Mouse (Mus musculus) intestine, embryonic 16.5 days (tissue): ENCODE measurements around the gene Gm20388. TPM values are rescaled to one million over a fixed set of nuclear protein-coding genes. Genes with fewer than 3 reads are reported as not detected.

Source experiments
- ATAC-seq: fragments of 200-750 bp; cut with Nextera tagmentation; 2 replicates; pipeline ENCODE4 v1.8.0; 2017; ENCODE audit warnings: moderate TSS enrichment, moderate library complexity
- H3K27ac ChIP-seq: fragments of 300-500 bp; sonication (generic); 2 replicates; pipeline ENCODE4 v1.5.1; 2014; ENCODE audit warnings: mild to moderate bottlenecking, low read length
- H3K27me3 ChIP-seq: fragments of 300-500 bp; sonication (generic); replicated peaks from 2 replicates; pipeline ENCODE4 v1.6.1; 2014; ENCODE audit warnings: low read length, control low read depth, mixed read lengths; ENCODE audit not compliant: control insufficient read depth, insufficient read depth
- H3K36me3 ChIP-seq: fragments of 300-500 bp; sonication (generic); 2 replicates; pipeline ENCODE4 v1.6.1; 2014; ENCODE audit warnings: low read length, control low read depth; ENCODE audit not compliant: control insufficient read depth, insufficient read depth
- H3K4me1 ChIP-seq: fragments of 300-500 bp; sonication (generic); 2 replicates; pipeline ENCODE4 v1.6.1; 2014; ENCODE audit warnings: low read length, control low read depth, mixed read lengths; ENCODE audit not compliant: control insufficient read depth, insufficient read depth
- H3K4me2 ChIP-seq: fragments of 300-500 bp; sonication (generic); 2 replicates; pipeline ENCODE4 v1.6.1; 2014; ENCODE audit warnings: low read depth, low read length, control low read depth
- H3K4me3 ChIP-seq: fragments of 300-500 bp; sonication (generic); 2 replicates; pipeline ENCODE4 v1.5.1; 2014; ENCODE audit warnings: mild to moderate bottlenecking, low read length
- H3K9ac ChIP-seq: fragments of 300-500 bp; sonication (generic); 2 replicates; pipeline ENCODE4 v1.6.1; 2014; ENCODE audit warnings: low read depth, low read length
- H3K9me3 ChIP-seq: fragments of 300-500 bp; sonication (generic); 2 replicates; pipeline ENCODE4 v1.6.1; 2016; ENCODE audit warnings: low read length, control low read depth; ENCODE audit not compliant: control insufficient read depth
- WGBS: fragments of 180-500 bp; shearing (Covaris S2); extraction: QIAGEN DNeasy Blood & Tissue Kit; methylation state at CpG from one replicate; pipeline ENCODE4 v1.1.7; 2014; 5-methylcytosine and 5-hydroxymethylcytosine counted together
- polyA plus RNA-seq: library from polyadenylated mRNA; unstranded; fragments of >200 nt; fragmentation: Nextera tagmentation; extraction: Ambion mirVana; gene quantifications from 2 replicates; pipeline ENCODE4 v1.2.1, GENCODE M21; 2015

The Gm20388 gene
- polyA plus RNA-seq, 1 experiment from 2014 or later, result 5.8 TPM

DNA sequence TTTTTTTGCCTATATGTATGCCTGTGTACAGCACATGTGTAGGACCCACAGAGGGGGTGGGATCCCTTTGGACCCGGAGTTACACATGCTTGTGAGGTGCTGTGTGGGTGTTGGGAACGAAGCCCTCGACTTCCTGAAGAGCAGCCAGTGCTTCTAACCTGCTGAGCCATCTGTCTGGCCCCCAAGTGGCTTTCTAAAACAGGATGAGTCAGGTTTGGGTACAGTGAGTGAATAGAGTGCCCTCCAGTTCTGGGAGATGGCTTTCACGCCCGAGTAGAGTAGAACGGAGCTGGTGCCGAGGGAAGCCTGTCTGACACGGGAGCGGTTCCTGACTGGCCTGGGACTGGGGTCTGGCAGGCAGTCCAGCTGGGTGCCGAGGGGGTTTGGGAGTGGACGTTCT is 3588.9 kb downstream of the Gm20388 start:
- Histone ChIP-seq H3K9ac (no peak overlapping the region), H3K9me3 (0 out of 2 replicates have a peak, but pooled peaks cover 3% of the 10 kb centered on the region), H3K36me3 (peaks cover 49% of the 10 kb centered on the region), H3K4me2 (no peak overlapping the region), H3K27me3 (no peaks in the 10 kb centered on the region), H3K27ac (no peak overlapping the region), H3K4me1 (no peaks in the 10 kb centered on the region), H3K4me3 (no peak overlapping the region)
- ATAC-seq, result no peak
- WGBS, result 95% methylated on average over 11 of the region's 11 CpGs

DNA sequence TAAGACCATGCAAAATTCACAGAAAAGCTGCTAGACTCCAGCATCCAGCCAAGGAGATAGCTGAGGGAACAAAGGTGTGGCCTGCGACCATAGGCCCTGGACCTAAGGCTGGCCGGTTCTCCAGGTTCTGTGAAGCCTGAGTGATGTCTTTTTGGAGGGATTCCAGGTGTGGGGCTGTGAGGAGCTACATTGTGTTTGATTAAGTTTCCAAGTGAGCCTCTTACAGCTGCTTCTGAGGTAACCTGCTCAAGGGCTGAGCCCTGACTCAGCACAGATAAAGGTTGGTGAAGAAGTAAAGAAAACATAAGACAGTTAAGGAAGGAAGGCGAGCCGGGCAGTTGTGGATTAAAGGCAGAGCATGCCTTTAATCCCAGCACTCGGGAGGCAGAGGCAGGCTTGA is 3591.6 kb downstream of the Gm20388 start:
- H3K4me1 ChIP-seq, result no peaks in the 10 kb centered on the region
- H3K9me3 ChIP-seq, result 0 out of 2 replicates have a peak, but pooled peaks cover 3% of the 10 kb centered on the region
- H3K36me3 ChIP-seq, result peaks cover 33% of the 10 kb centered on the region
- no peak overlapping the region for H3K27ac ChIP-seq
- 92% methylated on average over 5 of the region's 5 CpGs for WGBS
- no peaks in the 10 kb centered on the region for H3K27me3 ChIP-seq
- no peak overlapping the region for H3K4me2 ChIP-seq
- no peak for ATAC-seq
- no peak overlapping the region for H3K9ac ChIP-seq
- H3K4me3 ChIP-seq, result no peak overlapping the region

DNA sequence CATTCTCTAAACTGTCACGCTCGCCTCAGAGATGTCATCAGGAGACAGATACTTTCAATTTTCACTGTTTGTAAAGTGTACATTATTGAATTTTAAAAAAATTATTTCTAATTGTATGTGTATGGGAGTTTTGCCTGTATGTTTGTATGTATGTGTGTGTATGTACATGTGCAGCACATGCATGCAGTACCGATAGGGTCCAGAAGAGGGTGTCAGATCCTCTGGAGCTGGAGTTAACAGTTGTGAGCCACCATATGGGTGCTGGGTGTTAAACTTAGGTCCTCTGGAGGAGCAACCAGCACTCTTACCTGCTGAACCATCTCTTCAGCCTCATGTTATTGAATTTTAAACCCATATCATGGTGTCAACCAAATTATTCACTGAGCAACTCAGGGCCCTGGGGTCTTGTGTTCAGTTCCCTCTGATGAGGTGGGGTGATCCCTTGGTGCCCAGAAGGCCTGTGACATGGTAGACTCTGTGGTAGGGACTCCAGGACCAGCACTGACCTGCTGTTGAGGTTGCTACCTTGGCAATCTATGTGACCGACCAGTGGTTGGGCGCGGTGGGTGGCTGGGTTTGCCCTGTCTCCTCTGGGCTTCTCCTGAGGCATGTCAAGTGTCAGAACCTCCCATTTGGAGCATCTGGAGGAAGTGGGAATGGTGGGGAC is 3593.3 kb downstream of the Gm20388 start:
- H3K27ac ChIP-seq, result no peak overlapping the region
- H3K4me1 ChIP-seq, result no peaks in the 10 kb centered on the region
- H3K27me3 ChIP-seq, result no peaks in the 10 kb centered on the region
- ATAC-seq, result no peak
- H3K36me3 ChIP-seq, result peaks cover 33% of the 10 kb centered on the region
- WGBS, result 96% methylated on average over 6 of the region's 6 CpGs
- no peak overlapping the region for H3K9ac ChIP-seq
- H3K4me3 ChIP-seq, result no peak overlapping the region
- H3K9me3 ChIP-seq, result 0 out of 2 replicates have a peak, but pooled peaks cover 3% of the 10 kb centered on the region
- H3K4me2 ChIP-seq, result no peak overlapping the region

DNA sequence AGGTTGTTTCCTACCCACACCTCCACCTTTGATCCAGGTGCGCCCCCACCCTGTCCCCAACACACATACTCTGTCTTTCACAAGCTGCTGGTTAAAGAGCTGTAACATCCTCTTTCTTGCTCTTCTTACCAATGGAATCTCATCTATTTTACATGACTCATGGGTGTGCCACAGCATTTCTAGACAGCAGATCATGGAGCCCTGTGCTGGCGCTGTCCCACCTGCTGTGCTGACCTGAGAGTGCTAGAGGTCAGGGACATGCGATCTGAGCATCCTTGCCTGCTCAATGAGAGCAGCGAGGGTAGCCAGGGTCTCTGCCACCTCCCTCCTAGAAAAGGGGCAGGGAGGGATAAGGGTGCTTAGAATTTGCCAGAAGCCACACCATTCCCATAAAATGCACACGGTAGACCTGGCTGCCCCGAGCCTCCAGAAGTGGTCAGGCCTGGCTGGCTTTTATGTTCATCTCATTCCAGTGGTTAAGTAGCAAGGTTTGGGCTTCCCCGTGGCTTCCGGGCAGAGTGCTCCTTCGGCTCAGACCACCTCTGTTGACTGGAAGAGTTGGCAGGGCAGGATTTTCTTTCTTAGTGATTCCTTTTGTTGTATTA is 3594.1 kb downstream of the Gm20388 start:
- Histone ChIP-seq H3K4me1 (no peaks in the 10 kb centered on the region), H3K27ac (no peak overlapping the region), H3K27me3 (no peaks in the 10 kb centered on the region), H3K9ac (no peak overlapping the region), H3K9me3 (0 out of 2 replicates have a peak, but pooled peaks cover 3% of the 10 kb centered on the region), H3K36me3 (peaks cover 30% of the 10 kb centered on the region), H3K4me2 (no peak overlapping the region), H3K4me3 (no peak overlapping the region)
- ATAC-seq, result no peak
- 91% methylated on average over 9 of the region's 9 CpGs for WGBS

GRCm38 (mm10) chr8:123505267-123505666 is 3594.6 kb downstream of the Gm20388 start:
- H3K36me3 ChIP-seq, result peaks cover 27% of the 10 kb centered on the region
- no peak overlapping the region for H3K4me2 ChIP-seq
- ATAC-seq, result no peak

DNA sequence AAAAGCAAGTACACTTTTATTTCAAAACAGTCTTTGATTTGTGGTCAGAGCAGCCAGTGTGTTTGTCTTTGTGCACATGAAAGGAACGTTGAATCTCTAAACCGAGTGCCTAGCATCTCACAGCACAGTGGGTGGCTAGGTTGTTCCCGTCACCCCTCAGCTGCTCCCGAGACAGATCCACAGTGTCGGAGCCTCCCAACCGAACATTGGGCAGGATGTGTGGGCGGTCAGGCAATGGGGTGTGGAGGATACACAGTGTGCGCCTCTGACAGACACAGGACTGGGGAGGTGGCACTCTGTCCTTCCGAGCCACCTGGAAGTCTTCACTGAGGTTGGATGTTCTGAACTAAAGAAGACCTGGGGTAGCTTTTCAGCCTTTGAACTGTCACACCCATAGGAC is 3595.1 kb downstream of the Gm20388 start:
- H3K27ac ChIP-seq, result no peak overlapping the region
- no peak overlapping the region for H3K9ac ChIP-seq
- no peaks in the 10 kb centered on the region for H3K27me3 ChIP-seq
- peaks cover 27% of the 10 kb centered on the region for H3K36me3 ChIP-seq
- WGBS, result 79% methylated on average over 9 of the region's 9 CpGs
- H3K4me2 ChIP-seq, result no peak overlapping the region
- ATAC-seq, result no peak
- no peaks in the 10 kb centered on the region for H3K4me1 ChIP-seq
- 0 out of 2 replicates have a peak, but pooled peaks cover 3% of the 10 kb centered on the region for H3K9me3 ChIP-seq
- no peak overlapping the region for H3K4me3 ChIP-seq

More at GRCm38 (mm10) chr8:123505267-123505666, 3594.6 kb downstream of the Gm20388 start:
- Histone ChIP-seq H3K9ac (no peak overlapping the region), H3K4me3 (no peak overlapping the region), H3K27ac (no peak overlapping the region), H3K4me1 (no peaks in the 10 kb centered on the region), H3K9me3 (0 out of 2 replicates have a peak, but pooled peaks cover 3% of the 10 kb centered on the region), H3K27me3 (no peaks in the 10 kb centered on the region)
- WGBS, result 79% methylated on average over 4 of the region's 4 CpGs

DNA sequence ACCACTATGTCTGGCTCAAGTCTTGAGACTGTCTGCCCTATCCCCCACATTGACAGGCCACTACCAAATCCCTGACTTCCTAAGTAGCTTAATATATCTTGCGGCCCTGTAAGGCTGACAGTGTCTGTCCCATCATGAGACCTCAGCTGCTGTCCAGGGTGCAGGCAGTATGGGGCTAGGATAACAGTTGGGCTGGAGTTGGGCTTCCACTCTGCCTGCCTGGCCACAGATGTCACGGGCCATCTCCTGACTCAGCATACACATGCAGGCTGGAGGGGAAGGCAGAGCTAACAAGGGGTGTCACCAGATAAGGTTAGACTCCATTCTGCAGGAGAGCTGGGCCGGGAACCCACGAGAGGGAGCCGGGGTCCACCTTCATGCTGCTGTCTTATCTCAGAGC is 3596.5 kb downstream of the Gm20388 start:
- Histone ChIP-seq H3K4me3 (no peak overlapping the region), H3K27ac (no peak overlapping the region), H3K4me1 (no peaks in the 10 kb centered on the region), H3K9me3 (0 out of 2 replicates have a peak, but pooled peaks cover 3% of the 10 kb centered on the region), H3K4me2 (no peak overlapping the region), H3K9ac (no peak overlapping the region), H3K27me3 (no peaks in the 10 kb centered on the region), H3K36me3 (peaks cover 22% of the 10 kb centered on the region)
- no peak for ATAC-seq
- WGBS, result 98% methylated on average over 5 of the region's 5 CpGs

- 77% methylated on average over 5 of the region's 5 CpGs for WGBS
- H3K4me1 ChIP-seq, result peaks cover 9% of the 10 kb centered on the region; the same call in 1 of the 2 replicates
- H3K9ac ChIP-seq, result no peak overlapping the region
- H3K27me3 ChIP-seq, result peaks cover 27% of the 10 kb centered on the region
- H3K36me3 ChIP-seq, result 0 out of 2 replicates have a peak, but pooled peaks cover 4% of the 10 kb centered on the region
- H3K27ac ChIP-seq, result no peak overlapping the region
- no peak overlapping the region for H3K4me3 ChIP-seq
- no peak for ATAC-seq
- no peak overlapping the region for H3K4me2 ChIP-seq
- H3K9me3 ChIP-seq, result no peaks in the 10 kb centered on the region
These were observed 3600.2 kb downstream of the Gm20388 start for GRCm38 (mm10) chr8:123510819-123511218.

DNA sequence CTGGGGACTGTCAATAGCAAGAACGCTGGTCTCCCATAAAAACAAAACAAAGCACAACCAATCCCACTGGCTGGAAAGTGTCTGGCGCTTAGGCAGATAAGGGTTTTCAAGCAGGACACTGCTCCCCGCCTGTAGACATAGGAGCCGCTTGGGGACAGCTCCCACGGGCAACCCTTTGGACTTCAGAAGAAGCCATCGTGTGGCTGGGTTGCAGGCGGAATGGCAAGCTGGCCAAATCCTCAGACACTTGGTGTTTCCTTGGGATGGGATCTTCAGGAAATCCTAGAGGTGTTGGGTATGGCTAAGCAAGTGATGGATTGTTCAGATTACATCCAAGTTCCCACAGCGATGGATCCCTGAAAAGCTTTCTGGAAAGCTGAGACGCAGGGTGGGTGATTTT is 3603.5 kb downstream of the Gm20388 start:
- Histone ChIP-seq H3K9me3 (no peaks in the 10 kb centered on the region), H3K4me2 (peak overlapping the region; percentile 99), H3K36me3 (no peaks in the 10 kb centered on the region), H3K9ac (no peak overlapping the region; the same call in 1 of the 2 replicates), H3K4me3 (peak overlapping the region; percentile 66), H3K27ac (no peak overlapping the region), H3K27me3 (peaks cover 30% of the 10 kb centered on the region), H3K4me1 (peaks cover 12% of the 10 kb centered on the region; the same call in 1 of the 2 replicates)
- 2% methylated on average over 9 of the region's 9 CpGs for WGBS
- ATAC-seq, result no peak
